Mouse (Mus musculus): ENCODE data around the gene Nop14. TPM values are rescaled to one million over a fixed set of nuclear protein-coding genes. Genes with fewer than 3 reads are reported as not detected.
"Not testable (repeated sequence)": the region's sequence is repeated elsewhere in the genome, so short reads cannot be mapped to it uniquely, and the experiment has no call there.

Nop14 gene
- polyA plus RNA-seq, 1 experiment from 2014 or later, result 25.8 TPM

- H3K4me2 ChIP-seq, result no peak overlapping the region
- no peak for ATAC-seq (replicated peaks; ENCODE audit: low FRiP score)
- H3K36me3 ChIP-seq, result peaks cover 85% of the 10 kb centered on the region
- no peak overlapping the region for H3K4me3 ChIP-seq (replicated peaks)
- H3K4me1 ChIP-seq, result no peaks in the 10 kb centered on the region
- no peaks in the 10 kb centered on the region for H3K9me3 ChIP-seq (replicated peaks)
- H3K27me3 ChIP-seq, result no peaks in the 10 kb centered on the region
- 86% methylated on average over 8 of the region's 8 CpGs for WGBS
- H3K27ac ChIP-seq, result no peak overlapping the region
- H3K9ac ChIP-seq, result no peak overlapping the region
Observed at GRCm38 (mm10) chr5:34607100-34607880, 52.7 kb downstream of the Nop14 start.

GRCm38 (mm10) chr5:34604576-34604975 is 55.4 kb downstream of the Nop14 start:
- Histone ChIP-seq H3K9me3 (replicated peaks) (no peaks in the 10 kb centered on the region), H3K4me1 (no peaks in the 10 kb centered on the region), H3K9ac (no peak overlapping the region), H3K4me3 (replicated peaks) (no peak overlapping the region), H3K4me2 (no peak overlapping the region), H3K27ac (no peak overlapping the region), H3K36me3 (peaks cover 81% of the 10 kb centered on the region), H3K27me3 (no peaks in the 10 kb centered on the region)
- WGBS, result 93% methylated on average over 5 of the region's 5 CpGs
- no peak for ATAC-seq (replicated peaks; ENCODE audit: low FRiP score)

GRCm38 (mm10) chr5:34593202-34593727 is 66.7 kb downstream of the Nop14 start:
- peaks cover 23% of the 10 kb centered on the region for H3K36me3 ChIP-seq
- H3K27ac ChIP-seq, result no peak overlapping the region
- H3K4me3 ChIP-seq (replicated peaks), result no peak overlapping the region
- WGBS, result 92% methylated on average over 9 of the region's 9 CpGs
- H3K9ac ChIP-seq, result no peak overlapping the region
- no peak for ATAC-seq (replicated peaks; ENCODE audit: low FRiP score)
- 0 out of 2 replicates have a peak, but pooled peaks cover 6% of the 10 kb centered on the region for H3K4me1 ChIP-seq
- H3K9me3 ChIP-seq (replicated peaks), result no peaks in the 10 kb centered on the region
- H3K4me2 ChIP-seq, result no peak overlapping the region
- H3K27me3 ChIP-seq, result no peaks in the 10 kb centered on the region

GRCm38 (mm10) chr5:34592666-34593065 is 67.3 kb downstream of the Nop14 start:
- H3K36me3 ChIP-seq, result peaks cover 17% of the 10 kb centered on the region
- H3K9ac ChIP-seq, result no peak overlapping the region
- no peaks in the 10 kb centered on the region for H3K27me3 ChIP-seq
- H3K4me1 ChIP-seq, result 0 out of 2 replicates have a peak, but pooled peaks cover 6% of the 10 kb centered on the region
- H3K4me3 ChIP-seq (replicated peaks), result no peak overlapping the region
- H3K4me2 ChIP-seq, result no peak overlapping the region
- H3K9me3 ChIP-seq (replicated peaks), result no peaks in the 10 kb centered on the region
- 93% methylated on average over 6 of the region's 6 CpGs for WGBS
- no peak for ATAC-seq (replicated peaks; ENCODE audit: low FRiP score)
- H3K27ac ChIP-seq, result no peak overlapping the region

- H3K9ac ChIP-seq; H3K9me3 ChIP-seq (replicated peaks); H3K27me3 ChIP-seq; H3K27ac ChIP-seq; H3K4me1 ChIP-seq; H3K4me2 ChIP-seq; ATAC-seq (replicated peaks; ENCODE audit: low FRiP score); H3K4me3 ChIP-seq (replicated peaks): not testable (repeated sequence)
- WGBS, result 93% methylated on average over 5 of the region's 5 CpGs
- H3K36me3 ChIP-seq, result peaks cover 16% of the 10 kb centered on the region
Observed at GRCm38 (mm10) chr5:34592224-34592623, 67.7 kb downstream of the Nop14 start.

GRCm38 (mm10) chr5:34591388-34592004 is 68.5 kb downstream of the Nop14 start:
- Histone ChIP-seq H3K27ac (no peak overlapping the region), H3K27me3 (no peaks in the 10 kb centered on the region), H3K4me2 (no peak overlapping the region), H3K9ac (no peak overlapping the region), H3K9me3 (replicated peaks) (no peaks in the 10 kb centered on the region), H3K36me3 (peaks cover 16% of the 10 kb centered on the region), H3K4me1 (0 out of 2 replicates have a peak, but pooled peaks cover 6% of the 10 kb centered on the region), H3K4me3 (replicated peaks) (no peak overlapping the region)
- 82% methylated on average over 5 of the region's 5 CpGs for WGBS
- no peak for ATAC-seq (replicated peaks; ENCODE audit: low FRiP score)

GRCm38 (mm10) chr5:34590702-34591101 is 69.2 kb downstream of the Nop14 start:
- Histone ChIP-seq H3K36me3 (peaks cover 16% of the 10 kb centered on the region), H3K27me3 (no peaks in the 10 kb centered on the region), H3K4me1 (0 out of 2 replicates have a peak, but pooled peaks cover 6% of the 10 kb centered on the region), H3K27ac (no peak overlapping the region), H3K4me3 (replicated peaks) (no peak overlapping the region), H3K4me2 (no peak overlapping the region), H3K9ac (no peak overlapping the region), H3K9me3 (replicated peaks) (no peaks in the 10 kb centered on the region)
- WGBS, result 74% methylated on average over 4 of the region's 4 CpGs
- no peak for ATAC-seq (replicated peaks; ENCODE audit: low FRiP score)

GRCm38 (mm10) chr5:34590059-34590458 is 69.9 kb downstream of the Nop14 start:
- no peak overlapping the region for H3K4me3 ChIP-seq (replicated peaks)
- WGBS, result 40% methylated on average over 5 of the region's 5 CpGs
- H3K9me3 ChIP-seq (replicated peaks), result no peaks in the 10 kb centered on the region
- no peak overlapping the region for H3K4me2 ChIP-seq
- H3K4me1 ChIP-seq, result 0 out of 2 replicates have a peak, but pooled peaks cover 6% of the 10 kb centered on the region
- H3K36me3 ChIP-seq, result peaks cover 16% of the 10 kb centered on the region
- no peak overlapping the region for H3K9ac ChIP-seq
- ATAC-seq (replicated peaks; ENCODE audit: low FRiP score), result no peak
- no peak overlapping the region for H3K27ac ChIP-seq
- no peaks in the 10 kb centered on the region for H3K27me3 ChIP-seq

Other genes with a start within 250 kb of the Nop14 start
- gene Tnip2, start 146.2 kb downstream of the Nop14 start, polyA plus RNA-seq (2015; fragmentation: Nextera tagmentation; extraction: Ambion mirVana), result 18.4 and 21.9 TPM in 2 replicates
- gene Sh3bp2, start 134.3 kb downstream of the Nop14 start, polyA plus RNA-seq (2015; fragmentation: Nextera tagmentation; extraction: Ambion mirVana), result 7.6 and 10.3 TPM in 2 replicates
- 178 and 200 TPM in 2 replicates for gene Add1, start 86.5 kb downstream of the Nop14 start, polyA plus RNA-seq (2015; fragmentation: Nextera tagmentation; extraction: Ambion mirVana)
- 118 and 132 TPM in 2 replicates for gene Mfsd10, start 22.9 kb downstream of the Nop14 start, polyA plus RNA-seq (2015; fragmentation: Nextera tagmentation; extraction: Ambion mirVana)
- gene Grk4, start 231 bp upstream of the Nop14 start, polyA plus RNA-seq (2015; fragmentation: Nextera tagmentation; extraction: Ambion mirVana), result 1.9 and 2.8 TPM in 2 replicates
- gene Htt, start 101.6 kb upstream of the Nop14 start, polyA plus RNA-seq (2015; fragmentation: Nextera tagmentation; extraction: Ambion mirVana), result 12.5 and 12.9 TPM in 2 replicates
- gene Msantd1, start 247.9 kb upstream of the Nop14 start, polyA plus RNA-seq (2015; fragmentation: Nextera tagmentation; extraction: Ambion mirVana), result 0.42 and 0.68 TPM in 2 replicates

All from kidney, embryonic 15.5 days (tissue).